Mouse (Mus musculus): ENCODE measurements around the gene Abca4.

The Abca4 gene

DNA sequence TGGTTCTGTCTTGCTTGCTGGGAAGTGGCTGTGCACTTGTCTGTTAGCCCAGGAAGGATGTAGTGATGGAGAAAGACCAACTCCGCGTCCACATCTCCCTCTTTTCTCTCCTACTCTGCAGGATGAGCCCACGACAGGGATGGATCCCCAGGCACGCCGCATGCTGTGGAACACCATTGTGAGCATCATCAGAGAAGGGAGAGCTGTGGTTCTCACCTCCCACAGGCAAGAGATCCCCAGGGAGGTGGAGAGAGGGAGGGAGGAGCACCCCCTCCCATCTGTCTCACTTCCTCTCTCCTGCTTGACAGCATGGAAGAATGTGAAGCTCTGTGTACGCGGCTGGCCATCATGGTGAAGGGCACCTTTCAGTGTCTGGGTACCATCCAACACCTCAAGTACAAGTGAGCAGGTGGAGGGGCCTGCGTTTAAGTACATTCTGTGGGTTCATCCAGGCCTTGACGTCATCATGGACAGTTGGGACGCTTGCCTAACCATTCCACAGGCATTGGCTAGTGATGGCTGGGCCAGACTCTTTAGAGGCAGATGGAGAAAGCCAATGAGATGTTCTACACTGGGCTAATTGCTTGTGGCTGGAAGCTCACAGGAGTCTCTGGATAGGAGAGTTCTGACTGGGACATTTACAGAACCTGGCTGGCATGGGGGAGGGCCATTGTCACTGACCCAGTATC lies 126.5 kb downstream of the Abca4 start:
- ATAC-seq (ENCODE audit: low TSS enrichment): peak; percentile 98

GRCm38 (mm10) chr3:122173526-122174150 lies 129.4 kb downstream of the Abca4 start:
- ATAC-seq (ENCODE audit: low TSS enrichment): no peak

DNA sequence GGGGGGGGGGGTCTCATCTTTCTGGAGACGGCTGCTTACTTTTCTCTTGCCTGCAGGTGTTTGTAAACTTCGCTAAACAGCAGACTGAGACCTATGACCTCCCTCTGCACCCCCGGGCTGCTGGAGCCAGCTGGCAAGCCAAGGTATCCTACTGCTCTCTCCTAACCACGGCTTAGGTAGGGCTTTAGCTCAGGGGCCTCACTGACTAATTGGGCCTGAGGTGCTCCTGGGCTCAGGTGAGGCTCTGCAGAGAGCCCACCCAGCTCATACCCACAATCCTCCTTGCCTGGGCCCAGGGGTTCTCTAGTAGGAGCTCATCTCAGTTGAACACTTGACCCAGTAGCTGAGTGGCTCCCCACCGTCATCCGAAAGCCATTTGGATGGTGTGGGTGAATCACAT lies 131.8 kb downstream of the Abca4 start:
- ATAC-seq (ENCODE audit: low TSS enrichment): no peak

DNA sequence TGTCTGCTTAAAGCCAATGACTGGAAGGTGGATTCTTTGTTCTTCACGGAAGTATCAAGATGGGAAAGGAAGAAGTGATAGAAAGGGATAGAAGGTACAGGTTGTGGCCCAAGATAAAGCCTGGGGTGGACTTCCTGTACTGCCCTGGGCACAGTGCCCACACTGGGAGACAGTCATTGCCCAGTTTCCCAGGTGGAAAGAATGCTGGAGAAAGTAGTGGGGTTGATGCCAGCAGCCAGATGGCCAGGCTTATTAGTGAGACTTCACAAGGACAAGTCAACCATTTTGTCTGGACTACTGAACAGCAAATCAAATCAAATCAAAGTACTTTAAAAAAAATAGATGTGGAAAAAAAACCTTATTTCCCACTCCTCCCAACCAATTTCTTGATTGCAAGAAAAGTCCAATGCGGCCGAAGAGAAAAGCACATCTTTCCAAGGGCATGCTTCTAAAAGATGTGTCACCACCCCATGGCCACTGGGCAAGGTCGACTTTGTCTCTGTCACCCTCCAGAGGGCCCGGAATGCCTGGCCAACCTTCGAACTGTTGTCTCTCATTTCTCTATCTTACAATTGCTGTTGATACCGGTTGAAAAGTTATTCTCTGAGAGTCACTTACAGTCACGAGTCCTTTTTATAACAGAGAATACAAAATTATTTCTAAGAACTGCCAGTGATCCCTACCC lies 132.6 kb downstream of the Abca4 start:
- ATAC-seq (ENCODE audit: low TSS enrichment): no peak

- peak; percentile 73 for ATAC-seq (ENCODE audit: low TSS enrichment)
Observed at GRCm38 (mm10) chr3:122184109-122184508, 139.9 kb downstream of the Abca4 start.

DNA sequence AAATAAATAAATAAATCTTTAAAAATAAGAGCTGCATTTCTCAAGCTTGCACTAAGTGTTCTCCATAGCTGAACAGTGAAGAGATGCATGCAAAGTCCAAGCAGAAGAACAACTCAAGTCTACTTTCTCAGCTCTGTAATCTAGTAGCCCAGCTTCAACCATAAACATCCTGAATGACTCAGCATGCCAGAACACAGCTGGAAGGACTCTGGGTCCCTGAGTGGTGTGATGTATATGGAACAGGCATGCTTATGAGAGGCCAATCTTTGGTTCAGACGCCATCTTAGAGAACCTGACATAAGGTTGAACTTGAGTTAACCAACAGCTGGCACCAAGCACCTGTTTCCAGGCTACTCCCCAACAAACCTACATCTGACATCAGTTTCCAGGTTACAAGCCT lies 142.7 kb downstream of the Abca4 start:
- ATAC-seq (ENCODE audit: low TSS enrichment): no peak

- no peak for ATAC-seq (ENCODE audit: low TSS enrichment)
Observed at GRCm38 (mm10) chr3:122196621-122197298, 152.5 kb downstream of the Abca4 start.

DNA sequence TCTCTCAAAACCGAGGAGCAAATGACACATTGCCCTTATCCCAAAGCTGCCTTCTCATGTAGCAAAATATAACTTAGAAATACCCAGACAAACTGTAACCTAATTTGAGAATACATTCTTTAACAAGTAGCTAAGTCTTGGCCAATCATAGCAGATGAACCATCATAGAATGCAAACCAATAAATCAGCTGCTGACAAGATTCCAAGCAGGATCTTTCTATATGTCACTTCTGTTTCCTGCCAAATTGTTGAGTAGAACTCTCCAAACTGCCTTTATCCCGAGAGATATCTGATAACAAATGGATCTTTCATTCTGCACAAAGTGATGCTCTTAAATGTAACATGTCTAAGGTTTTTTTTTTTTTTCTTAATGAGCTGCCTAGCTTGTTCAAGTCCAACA lies 154.3 kb downstream of the Abca4 start:
- no peak for ATAC-seq (ENCODE audit: low TSS enrichment)

GRCm38 (mm10) chr3:122198966-122199381 lies 154.7 kb downstream of the Abca4 start:
- no peak for ATAC-seq (ENCODE audit: low TSS enrichment)

DNA sequence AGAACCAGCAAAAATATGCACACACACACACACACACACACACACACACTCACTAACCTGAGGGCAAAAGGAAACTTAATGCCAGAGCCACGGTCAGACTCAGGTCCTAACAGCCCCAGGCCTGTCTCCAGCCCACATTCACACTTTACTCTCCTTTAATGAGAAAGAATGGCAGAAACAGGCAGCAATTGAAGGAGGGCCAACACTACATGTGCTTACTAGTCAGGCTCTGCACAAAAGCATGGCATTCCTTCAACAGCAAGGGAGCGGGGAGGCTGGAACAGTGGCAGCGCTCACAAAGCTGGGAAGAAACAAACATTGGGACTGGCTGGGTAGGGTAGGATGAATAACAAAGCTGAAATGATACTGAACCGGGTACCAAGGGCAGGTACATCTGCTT lies 155.4 kb downstream of the Abca4 start:
- no peak for ATAC-seq (ENCODE audit: low TSS enrichment)

- no peak for ATAC-seq (ENCODE audit: low TSS enrichment)
Observed at GRCm38 (mm10) chr3:122200017-122200416, 155.8 kb downstream of the Abca4 start.

DNA sequence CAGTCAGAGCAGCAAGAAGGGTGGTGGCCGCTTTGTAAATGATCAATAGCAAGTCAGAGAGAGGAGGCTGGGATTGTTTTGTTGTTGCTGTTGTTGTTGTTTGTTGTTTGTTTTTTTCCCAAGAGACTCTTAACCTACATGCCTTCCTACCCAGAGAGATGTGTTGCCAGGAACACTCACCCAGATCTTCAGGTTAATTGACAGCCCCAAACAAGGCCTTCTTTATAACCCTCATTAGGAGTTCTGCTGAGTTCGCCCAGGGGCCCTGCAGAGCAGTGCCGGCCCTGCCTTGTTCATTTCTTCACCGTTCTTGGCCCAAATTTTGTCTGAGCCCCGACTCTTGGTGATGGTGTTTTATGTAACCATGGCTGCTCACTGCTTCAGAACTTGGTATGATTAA lies 156.2 kb downstream of the Abca4 start:
- peak; percentile 69 for ATAC-seq (ENCODE audit: low TSS enrichment)

DNA sequence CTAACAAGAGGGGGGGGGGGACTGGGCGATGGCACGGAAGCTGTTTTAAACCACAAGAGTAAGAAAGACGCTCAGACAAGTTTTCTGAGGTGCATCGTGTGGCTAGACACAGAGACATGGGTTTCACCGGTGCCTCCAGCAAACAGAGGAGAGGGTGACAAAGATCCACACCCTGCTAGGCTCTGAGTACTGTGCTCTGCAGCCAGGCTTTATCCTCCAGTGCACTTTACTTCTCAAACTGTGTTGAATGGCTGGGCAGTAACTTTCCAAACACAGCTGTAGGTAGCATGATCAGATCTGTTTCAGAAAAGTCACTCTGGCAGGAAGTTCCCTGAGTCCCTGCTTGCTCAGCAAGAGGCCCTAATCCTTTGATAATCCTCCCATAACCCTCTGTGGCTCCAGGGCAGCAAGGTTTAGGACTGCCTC lies 158.1 kb downstream of the Abca4 start:
- ATAC-seq (ENCODE audit: low TSS enrichment): no peak

- ATAC-seq (ENCODE audit: low TSS enrichment): no peak
Observed at GRCm38 (mm10) chr3:122203675-122204329, 159.6 kb downstream of the Abca4 start.

- ATAC-seq (ENCODE audit: low TSS enrichment): no peak
Observed at GRCm38 (mm10) chr3:122205753-122206152, 161.5 kb downstream of the Abca4 start.

GRCm38 (mm10) chr3:122206279-122207070 lies 162.2 kb downstream of the Abca4 start:
- no peak for ATAC-seq (ENCODE audit: low TSS enrichment)

- no peak for ATAC-seq (ENCODE audit: low TSS enrichment)
Observed at GRCm38 (mm10) chr3:122207766-122208165, 163.5 kb downstream of the Abca4 start.

- ATAC-seq (ENCODE audit: low TSS enrichment): no peak
Observed at GRCm38 (mm10) chr3:122208296-122209225, 164.3 kb downstream of the Abca4 start.

- ATAC-seq (ENCODE audit: low TSS enrichment): no peak
Observed at GRCm38 (mm10) chr3:122209511-122209910, 165.3 kb downstream of the Abca4 start.

DNA sequence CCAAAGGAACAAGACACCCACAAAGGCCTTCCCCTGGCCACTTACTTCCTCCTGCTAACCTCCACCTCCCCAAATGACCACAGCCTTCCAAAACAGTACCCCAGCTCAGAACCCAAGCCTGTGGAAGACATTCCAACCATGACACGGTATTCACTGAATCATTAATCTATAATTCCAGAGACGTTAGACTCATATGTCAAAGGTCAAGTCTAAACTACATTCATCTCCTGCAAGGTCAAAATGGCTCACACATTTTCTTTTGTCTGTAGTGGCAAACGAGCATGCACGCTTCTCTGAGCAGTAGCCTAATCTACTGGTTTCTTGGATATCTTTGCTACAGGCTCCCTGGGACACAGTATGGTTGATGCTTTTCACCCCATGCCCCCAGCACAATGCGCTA lies 166.2 kb downstream of the Abca4 start:
- no peak for ATAC-seq (ENCODE audit: low TSS enrichment)

Measured in frontal cortex, adult (tissue).